17 mouse cellular contexts compared by ENCODE assay signal in the genomic region with DNA sequence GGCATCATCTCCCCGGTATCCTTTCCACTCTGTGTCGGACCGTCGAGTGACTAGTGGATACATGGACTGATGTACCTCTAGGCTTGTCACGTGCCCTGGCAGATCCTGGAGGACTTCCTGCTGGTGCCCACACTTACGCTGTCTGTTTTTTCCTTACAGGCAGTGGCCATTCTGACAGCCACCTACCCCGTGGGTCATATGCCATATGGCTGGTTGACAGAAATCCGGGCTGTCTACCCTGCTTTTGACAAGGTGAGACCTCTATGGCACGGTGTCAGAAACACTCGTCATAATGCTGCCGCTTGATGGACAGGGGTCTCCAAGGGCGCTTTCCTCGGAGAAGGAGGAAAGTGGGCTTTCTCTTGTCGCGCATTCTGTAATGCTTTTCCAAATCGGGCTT.
"Had no signal": no experiment of that assay in that cellular context is flagged by ENCODE, and none has a peak within 500 bp of the region (broad histone marks: within the 10 kb centered on the region; RNA-seq: fewer than 3 reads in every experiment).

No protein-coding gene starts in this region.

- ATAC-seq: hindbrain, embryonic 16.5 days; inflammation-experienced regulatory T-cells, adult 6 months; intestine, embryonic 15.5 days; intestine, postnatal 0 days; liver, embryonic 12.5 days had no signal

- DNase-seq: gastrocnemius, adult 2 months; gastrocnemius, postnatal 10 days; gastrocnemius, postnatal 25 days; heart, adult 18-20 months; heart, postnatal 10 days; heart, postnatal 4 days; kidney, adult 18-20 months; kidney, adult 8-10 months; kidney, postnatal 10 days; kidney, postnatal 36 days; layer of hippocampus, postnatal 36 days; lung, adult 18-20 months had no signal
